Mouse (Mus musculus) hindbrain, embryonic 14.5 days (tissue): Measurements from ENCODE around the gene Madd. TPM values are rescaled to one million over a fixed set of nuclear protein-coding genes. Genes with fewer than 3 reads are reported as not detected.
A peak's percentile ranks its signal among the peaks of the same experiment; 100 is the strongest.
"Not testable (repeated sequence)": the region's sequence is repeated elsewhere in the genome, so short reads cannot be mapped to it uniquely, and the experiment has no call there.

Experiments used
- ATAC-seq: fragments of 200-750 bp; cut with Nextera tagmentation; 2 replicates; pipeline ENCODE4 v1.8.0; 2017; ENCODE audit warnings: moderate number of reproducible peaks, mild to moderate bottlenecking, moderate TSS enrichment, moderate library complexity; ENCODE audit not compliant: low FRiP score
- DNase-seq: peaks from one replicate; pipeline ENCODE4 v3.0.0-alpha.2; 2015; ENCODE audit warnings: low spot score
- H3K27ac ChIP-seq: fragments of 300-500 bp; sonication (generic); 2 replicates; pipeline ENCODE4 v1.5.1; 2014; ENCODE audit warnings: mild to moderate bottlenecking, moderate library complexity
- H3K27me3 ChIP-seq: fragments of 300-500 bp; sonication (generic); 2 replicates; pipeline ENCODE4 v1.6.1; 2014; ENCODE audit warnings: mild to moderate bottlenecking, low read length, mixed read lengths; ENCODE audit not compliant: control insufficient read depth, insufficient read depth
- H3K36me3 ChIP-seq: fragments of 300-500 bp; sonication (generic); replicated peaks from 2 replicates; pipeline ENCODE4 v1.6.1; 2014; ENCODE audit not compliant: control insufficient read depth, insufficient read depth
- H3K4me1 ChIP-seq: fragments of 300-500 bp; sonication (generic); replicated peaks from 2 replicates; pipeline ENCODE4 v1.6.1; 2014; ENCODE audit warnings: antibody characterized with exemption, low read length, mixed read lengths; ENCODE audit not compliant: control insufficient read depth, insufficient read depth
- H3K4me2 ChIP-seq: fragments of 300-500 bp; sonication (generic); replicated peaks from 2 replicates; pipeline ENCODE4 v1.6.1; 2014; ENCODE audit warnings: mild to moderate bottlenecking, moderate library complexity
- H3K4me3 ChIP-seq: fragments of 300-500 bp; sonication (generic); replicated peaks from 2 replicates; pipeline ENCODE4 v1.5.1; 2014; ENCODE audit warnings: mild to moderate bottlenecking, low read length
- H3K9ac ChIP-seq: fragments of 300-500 bp; sonication (generic); 2 replicates; pipeline ENCODE4 v1.6.1; 2014
- H3K9me3 ChIP-seq: fragments of 300-500 bp; sonication (generic); 2 replicates; pipeline ENCODE4 v1.6.1; 2016; ENCODE audit warnings: low read length; ENCODE audit not compliant: control insufficient read depth
- WGBS: fragments of 180-500 bp; shearing (Covaris S2); extraction: QIAGEN DNeasy Blood & Tissue Kit; methylation state at CpG from one replicate; pipeline ENCODE4 v1.1.7; 2014; 5-methylcytosine and 5-hydroxymethylcytosine counted together
- polyA plus RNA-seq: library from polyadenylated mRNA; unstranded; fragments of >200 nt; fragmentation: Nextera tagmentation; extraction: Ambion mirVana; gene quantifications from 2 replicates; pipeline ENCODE4 v1.2.1, GENCODE M21; 2014

The Madd gene
- polyA plus RNA-seq, 1 experiment from 2014 or later, result 51.6 TPM

DNA sequence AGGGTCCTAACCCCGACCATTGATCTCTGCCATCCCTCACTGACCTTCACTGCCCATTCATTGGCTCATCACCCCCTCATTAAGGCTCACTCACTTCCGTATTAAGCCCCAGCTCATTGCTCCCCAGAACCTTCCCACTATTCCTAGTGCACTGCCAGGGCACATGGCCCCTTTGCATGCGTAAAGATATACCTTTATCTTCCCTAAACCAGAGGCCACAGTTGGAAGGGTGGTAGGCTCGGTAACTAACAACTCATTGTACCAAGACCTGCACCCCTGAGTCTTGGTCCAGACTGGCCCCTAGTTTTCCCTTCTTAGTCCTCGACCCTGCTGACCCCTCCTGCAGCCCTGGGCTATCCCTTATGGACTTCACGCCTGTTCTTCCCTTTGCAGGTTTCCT, 69.8 kb downstream of the Madd start:
- Histone ChIP-seq H3K9me3 (no peaks in the 10 kb centered on the region), H3K27ac (no peak overlapping the region), H3K4me2 (no peak overlapping the region), H3K36me3 (no peaks in the 10 kb centered on the region), H3K27me3 (0 out of 2 replicates have a peak, but pooled peaks cover 4% of the 10 kb centered on the region), H3K4me3 (no peak overlapping the region), H3K9ac (no peak overlapping the region), H3K4me1 (peaks cover 6% of the 10 kb centered on the region; the same call in 1 of the 2 replicates)
- no peak for ATAC-seq
- 71% methylated on average over 6 of the region's 6 CpGs for WGBS
- DNase-seq, result no peak

DNA sequence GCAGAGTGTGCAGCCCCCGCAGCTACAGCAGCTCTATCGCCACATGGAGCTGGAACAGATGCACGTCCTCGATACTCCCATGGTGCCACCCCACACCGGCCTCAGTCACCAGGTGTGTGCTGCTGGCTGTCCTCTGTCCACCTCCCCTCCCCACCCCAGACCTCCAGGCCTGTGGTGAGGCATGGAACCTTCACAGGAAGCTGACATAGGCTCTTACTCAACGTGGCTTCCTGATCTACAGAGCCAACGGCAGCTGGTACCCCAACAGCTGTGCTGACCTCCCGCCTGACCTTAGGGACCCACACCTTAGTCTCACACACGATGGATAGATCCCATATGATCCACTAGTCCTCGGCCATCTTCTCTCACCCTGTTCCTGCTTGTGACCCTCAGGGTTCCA, 70.3 kb downstream of the Madd start:
- Histone ChIP-seq H3K9me3 (no peaks in the 10 kb centered on the region), H3K9ac (no peak overlapping the region), H3K4me1 (peaks cover 6% of the 10 kb centered on the region; the same call in 1 of the 2 replicates), H3K4me3 (no peak overlapping the region), H3K4me2 (no peak overlapping the region), H3K36me3 (no peaks in the 10 kb centered on the region), H3K27me3 (0 out of 2 replicates have a peak, but pooled peaks cover 4% of the 10 kb centered on the region), H3K27ac (no peak overlapping the region)
- ATAC-seq (no peak), DNase-seq (no peak)
- WGBS, result 83% methylated on average over 10 of the region's 10 CpGs

DNA sequence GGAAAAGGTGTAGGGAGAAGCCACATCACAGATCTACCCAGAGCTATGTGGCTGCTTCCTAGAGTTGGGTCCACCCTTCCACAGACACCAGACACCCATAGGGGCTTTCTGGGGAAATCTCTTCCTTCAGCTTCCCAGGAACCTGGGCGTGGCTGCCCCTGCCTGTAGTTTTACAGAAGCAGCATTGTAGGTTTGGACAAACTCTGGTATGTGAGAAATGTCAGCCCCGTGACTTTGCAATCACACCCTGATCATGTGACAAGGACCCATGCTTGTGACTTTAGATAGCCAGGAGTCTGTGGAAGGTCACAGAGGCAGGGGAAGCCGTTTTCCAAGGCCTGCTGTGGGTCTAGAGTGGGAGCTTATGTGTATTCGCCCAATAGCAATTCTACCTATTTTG, 71.1 kb downstream of the Madd start:
- 65% methylated on average over 4 of the region's 4 CpGs for WGBS
- Histone ChIP-seq H3K36me3 (no peaks in the 10 kb centered on the region), H3K27ac (no peak overlapping the region), H3K9ac (no peak overlapping the region), H3K4me1 (peaks cover 6% of the 10 kb centered on the region; the same call in 1 of the 2 replicates), H3K9me3 (no peaks in the 10 kb centered on the region), H3K4me2 (no peak overlapping the region), H3K27me3 (0 out of 2 replicates have a peak, but pooled peaks cover 4% of the 10 kb centered on the region), H3K4me3 (no peak overlapping the region)
- ATAC-seq, result no peak
- DNase-seq, result no peak

DNA sequence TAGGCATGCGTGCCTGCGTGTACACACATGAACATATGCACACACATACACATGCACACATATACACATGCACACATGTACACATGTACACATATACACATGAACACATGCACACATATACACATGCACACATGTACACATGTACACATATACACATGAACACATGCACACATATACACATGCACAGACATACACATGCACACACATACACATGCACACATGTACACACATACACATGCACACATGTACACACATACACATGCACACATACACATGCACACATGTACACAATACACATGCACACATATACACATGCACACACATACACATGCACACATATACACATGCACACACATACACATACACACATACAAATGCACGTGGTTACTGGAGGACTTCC, 71.8 kb downstream of the Madd start:
- WGBS, result 97% methylated on average over 3 of the region's 3 CpGs
- H3K27ac ChIP-seq, H3K4me1 ChIP-seq, H3K9ac ChIP-seq, H3K4me2 ChIP-seq, H3K27me3 ChIP-seq, ATAC-seq, H3K4me3 ChIP-seq, H3K36me3 ChIP-seq, H3K9me3 ChIP-seq, DNase-seq: not testable (repeated sequence)

DNA sequence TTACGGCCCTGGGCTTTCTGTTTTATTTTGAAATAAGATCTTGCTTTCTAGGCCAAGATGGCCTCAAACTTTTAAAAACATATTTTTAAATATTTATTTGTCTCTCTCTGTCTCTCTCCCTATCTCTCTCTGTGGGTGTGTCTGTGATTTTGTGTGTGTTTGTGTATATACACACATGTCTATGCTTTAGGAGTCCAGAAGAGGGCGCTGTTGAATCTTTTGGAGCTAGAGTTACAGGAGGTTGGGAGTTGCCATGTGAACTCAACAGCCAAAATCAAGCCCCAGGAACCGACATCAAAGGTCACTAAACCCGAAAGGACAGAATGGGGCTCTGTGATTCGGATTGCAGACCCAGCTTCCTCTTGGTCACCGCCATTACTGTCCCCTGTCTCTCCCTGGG, 73.2 kb downstream of the Madd start:
- H3K4me3 ChIP-seq, result no peak overlapping the region
- H3K36me3 ChIP-seq, result no peaks in the 10 kb centered on the region
- DNase-seq, result no peak
- 0 out of 2 replicates have a peak, but pooled peaks cover 3% of the 10 kb centered on the region for H3K27me3 ChIP-seq
- H3K27ac ChIP-seq, result no peak overlapping the region
- no peak for ATAC-seq
- no peak overlapping the region for H3K4me2 ChIP-seq
- 77% methylated on average over 6 of the region's 6 CpGs for WGBS
- peaks cover 6% of the 10 kb centered on the region; the same call in 1 of the 2 replicates for H3K4me1 ChIP-seq
- no peak overlapping the region for H3K9ac ChIP-seq
- no peaks in the 10 kb centered on the region for H3K9me3 ChIP-seq

DNA sequence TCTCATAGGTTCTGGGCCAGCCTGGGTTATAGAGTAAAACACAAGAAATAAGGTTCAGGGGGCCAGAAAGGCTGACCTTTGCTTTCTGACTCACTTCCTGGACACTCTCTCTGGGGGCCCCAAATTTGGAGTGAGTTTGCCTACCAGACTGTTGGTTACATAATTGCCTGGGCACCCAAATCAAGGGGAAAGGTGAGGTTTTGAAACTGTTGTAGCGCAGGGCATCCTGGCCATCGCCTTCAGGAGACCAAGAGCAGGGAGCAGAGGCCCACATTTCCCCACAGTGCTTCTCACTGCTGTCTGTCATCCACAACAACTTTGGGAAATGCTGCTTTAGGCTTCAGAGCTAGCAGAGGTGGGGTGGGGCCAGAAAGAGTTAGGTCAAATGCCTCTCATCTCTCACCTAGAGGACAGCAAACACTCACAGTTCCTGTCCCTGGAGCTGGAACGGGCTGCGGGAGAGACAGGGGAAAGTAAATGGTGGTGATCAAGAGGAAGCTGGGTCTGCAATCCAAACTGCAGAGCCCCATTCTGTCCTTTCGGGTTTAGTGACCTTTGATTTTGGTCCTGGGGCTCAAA, 73.7 kb downstream of the Madd start:
- WGBS, result 91% methylated on average over 5 of the region's 5 CpGs
- H3K4me2 ChIP-seq, result no peak overlapping the region
- 0 out of 2 replicates have a peak, but pooled peaks cover under 1% of the 10 kb centered on the region for H3K4me1 ChIP-seq
- H3K27me3 ChIP-seq, result no peaks in the 10 kb centered on the region
- H3K4me3 ChIP-seq, result no peak overlapping the region
- H3K27ac ChIP-seq, result no peak overlapping the region
- no peak overlapping the region for H3K9ac ChIP-seq
- H3K36me3 ChIP-seq, result no peaks in the 10 kb centered on the region
- no peak for ATAC-seq
- H3K9me3 ChIP-seq, result no peaks in the 10 kb centered on the region
- DNase-seq, result no peak

DNA sequence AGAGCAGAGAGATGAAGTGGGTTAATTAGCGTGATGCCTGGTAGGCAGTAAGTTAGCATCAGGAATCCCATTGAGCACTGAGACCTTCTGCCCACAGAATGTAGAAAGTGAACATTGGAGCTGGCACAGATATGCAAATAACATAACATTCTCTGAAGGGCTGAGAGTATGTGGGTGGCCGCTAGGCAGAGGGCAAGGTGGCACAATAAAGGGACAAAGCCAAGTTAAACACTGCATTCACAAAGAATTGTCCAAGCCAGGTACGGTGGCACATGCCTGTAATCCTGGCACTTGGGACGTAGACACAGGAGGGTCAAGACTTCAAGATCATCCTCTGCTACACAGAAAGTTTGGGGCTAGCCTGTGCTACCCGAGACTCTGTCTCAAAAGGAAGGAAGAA, 74.4 kb downstream of the Madd start:
- H3K36me3 ChIP-seq, result no peaks in the 10 kb centered on the region
- H3K4me1 ChIP-seq, result no peaks in the 10 kb centered on the region
- H3K9ac ChIP-seq, result no peak overlapping the region
- WGBS, result 86% methylated on average over 5 of the region's 5 CpGs
- no peak overlapping the region for H3K4me3 ChIP-seq
- H3K4me2 ChIP-seq, result no peak overlapping the region
- ATAC-seq (no peak), DNase-seq (no peak)
- no peaks in the 10 kb centered on the region for H3K27me3 ChIP-seq
- H3K27ac ChIP-seq, result no peak overlapping the region
- no peaks in the 10 kb centered on the region for H3K9me3 ChIP-seq

DNA sequence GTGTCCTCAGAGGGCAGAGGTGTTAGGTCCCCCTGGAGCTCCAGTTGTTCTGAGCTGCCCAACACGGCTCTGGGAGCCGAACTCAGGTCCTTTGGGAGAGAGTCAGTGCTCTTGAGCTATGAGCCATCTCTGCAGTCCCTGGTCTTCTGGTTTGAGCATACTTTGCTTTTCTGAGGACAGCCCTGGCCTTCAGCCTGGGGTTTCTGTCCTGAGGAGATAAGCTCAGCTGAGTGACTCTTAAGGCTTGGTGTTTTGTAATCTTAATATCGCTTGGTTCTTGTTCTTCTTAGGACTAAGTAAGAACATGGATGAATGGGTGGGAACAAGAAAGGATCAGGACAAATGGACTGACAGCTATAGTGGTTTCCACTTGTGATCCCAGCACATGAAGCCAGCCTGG, 75.5 kb downstream of the Madd start:
- Histone ChIP-seq H3K27ac (no peak overlapping the region), H3K4me1 (no peaks in the 10 kb centered on the region), H3K27me3 (no peaks in the 10 kb centered on the region), H3K36me3 (no peaks in the 10 kb centered on the region), H3K4me3 (no peak overlapping the region), H3K9me3 (no peaks in the 10 kb centered on the region), H3K9ac (no peak overlapping the region), H3K4me2 (no peak overlapping the region)
- ATAC-seq, result no peak
- WGBS, result 89% methylated on average over 3 of the region's 3 CpGs
- DNase-seq, result no peak

DNA sequence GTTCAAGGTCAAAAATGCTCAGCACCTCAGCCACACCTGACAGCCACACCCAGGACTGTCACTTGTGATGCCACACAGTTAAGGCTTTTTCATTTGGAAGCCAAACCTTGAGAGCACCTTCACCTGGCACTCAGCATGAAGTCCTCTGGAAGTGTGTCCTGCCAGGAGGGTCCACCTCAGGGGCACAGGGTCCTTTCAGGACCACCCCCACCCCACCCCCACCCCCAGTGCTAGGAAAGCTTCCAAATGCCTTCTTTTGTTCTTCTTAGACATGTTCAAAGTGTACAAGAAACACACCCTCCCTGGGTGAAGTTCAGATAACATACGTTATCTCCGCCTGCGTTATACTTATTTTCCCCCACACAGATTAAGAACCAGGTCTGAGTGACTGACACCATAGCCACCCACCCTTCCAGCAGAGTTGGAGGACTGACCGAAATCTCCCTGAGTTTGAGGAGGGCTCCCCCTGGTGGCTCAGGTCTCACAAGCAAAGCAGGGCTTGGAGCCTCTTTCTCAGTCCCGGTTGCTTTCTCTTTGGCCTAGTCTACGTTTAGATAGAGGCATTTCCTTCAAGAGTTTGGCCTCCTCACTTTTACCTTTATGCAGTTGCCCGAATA, 82.4 kb downstream of the Madd start:
- no peak overlapping the region for H3K27ac ChIP-seq
- H3K36me3 ChIP-seq, result no peaks in the 10 kb centered on the region
- no peaks in the 10 kb centered on the region for H3K27me3 ChIP-seq
- no peaks in the 10 kb centered on the region for H3K4me1 ChIP-seq
- H3K9me3 ChIP-seq, result no peaks in the 10 kb centered on the region
- no peak overlapping the region for H3K4me2 ChIP-seq
- 8% methylated on average over 7 of the region's 7 CpGs for WGBS
- ATAC-seq (peak; percentile 83; the same call in 1 of the 2 replicates), DNase-seq (peak; percentile 92)
- H3K9ac ChIP-seq, result no peak overlapping the region
- H3K4me3 ChIP-seq, result no peak overlapping the region
